Mouse (Mus musculus) olfactory bulb, adult 2 months (tissue): Measurements from ENCODE around the gene Lrrc8b. TPM values are rescaled to one million over a fixed set of nuclear protein-coding genes. Genes with fewer than 3 reads are reported as not detected.

Source experiments
- H3K27ac ChIP-seq: fragments of 200-500 bp; 2 replicates; pipeline ENCODE4 v1.5.1; 2012; ENCODE audit warnings: low read depth, low read length; ENCODE audit not compliant: insufficient read depth
- H3K4me1 ChIP-seq: fragments of 200-500 bp; 2 replicates; pipeline ENCODE4 v1.6.1; 2012; ENCODE audit warnings: low read length; ENCODE audit not compliant: control insufficient read depth, insufficient read depth
- H3K4me3 ChIP-seq: fragments of 200-500 bp; 2 replicates; pipeline ENCODE4 v1.5.1; 2012; ENCODE audit warnings: mild to moderate bottlenecking, low read depth, low read length, moderate library complexity; ENCODE audit not compliant: insufficient read depth
- CTCF ChIP-seq: fragments of 200-500 bp; IDR thresholded peaks from 2 replicates; pipeline ENCODE4 v1.5.1; 2012; ENCODE audit warnings: low read depth, mild to moderate bottlenecking, low read length, moderate library complexity; ENCODE audit not compliant: insufficient read depth
- POLR2A ChIP-seq: fragments of 200-500 bp; IDR thresholded peaks from 2 replicates; pipeline ENCODE4 v1.6.1; 2012; ENCODE audit warnings: mild to moderate bottlenecking, low read depth, low read length, moderate library complexity; ENCODE audit not compliant: insufficient read depth
- WGBS: fragments of 180-500 bp; shearing (Covaris S2); methylation state at CpG from one replicate; pipeline ENCODE4 v1.1.7; 2018; 5-methylcytosine and 5-hydroxymethylcytosine counted together
- polyA plus RNA-seq: library from polyadenylated mRNA; stranded (reverse); fragments of >200 nt; gene quantifications from 2 replicates; pipeline ENCODE4 v1.2.4, GENCODE M21; 2012; ENCODE audit warnings: low replicate concordance; ENCODE audit not compliant: missing spikeins, insufficient read depth, insufficient read length

Gene Lrrc8b
- polyA plus RNA-seq, 1 experiment = not detected

DNA sequence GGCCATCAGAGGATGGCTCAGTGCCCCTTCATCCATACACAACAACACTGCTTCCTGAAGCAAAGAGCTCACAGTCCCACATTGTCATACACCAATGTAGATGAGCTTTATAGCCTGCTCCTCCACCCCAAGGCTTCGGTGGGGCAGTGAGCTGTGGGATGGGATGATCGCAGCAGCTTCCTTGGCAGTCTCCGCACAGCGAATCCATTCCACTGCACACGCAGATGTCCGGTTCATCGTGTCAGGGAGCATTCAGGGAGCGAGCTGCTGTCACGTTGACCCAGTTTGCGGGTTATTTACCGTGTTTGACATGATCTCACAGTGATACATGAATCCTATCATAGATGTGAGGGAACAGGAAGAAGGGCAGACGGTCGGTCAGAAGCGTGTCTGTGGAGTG is 69.3 kb downstream of the Lrrc8b start:
- H3K27ac ChIP-seq = no peak overlapping the region
- TF ChIP-seq CTCF = no peak
- no peak for TF ChIP-seq POLR2A
- 79% methylated on average over 14 of the region's 14 CpGs for WGBS
- H3K4me1 ChIP-seq = peaks cover 13% of the 10 kb centered on the region
- H3K4me3 ChIP-seq = no peak overlapping the region

DNA sequence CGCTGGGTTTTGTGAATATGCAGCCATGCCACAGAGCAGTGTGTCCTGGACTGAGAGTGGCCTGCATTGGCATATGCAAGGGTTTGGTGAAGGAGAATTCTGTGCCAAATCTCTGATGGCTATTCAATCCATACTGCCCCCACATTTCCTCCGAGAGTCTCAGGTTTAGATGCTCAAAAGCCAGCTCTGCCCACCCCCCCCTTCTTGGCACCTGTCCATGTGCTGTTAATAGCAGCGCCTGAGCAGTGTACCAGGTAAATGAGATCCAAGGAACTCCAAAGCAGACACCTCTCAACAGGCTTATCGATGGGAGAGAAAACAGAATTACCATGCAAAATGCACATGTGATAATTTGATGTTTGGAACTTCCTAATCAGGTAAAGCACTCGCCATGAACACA is 74.6 kb downstream of the Lrrc8b start:
- Histone ChIP-seq H3K27ac (no peak overlapping the region), H3K4me3 (no peak overlapping the region), H3K4me1 (peaks cover 16% of the 10 kb centered on the region)
- TF ChIP-seq POLR2A = no peak
- TF ChIP-seq CTCF = no peak
- 76% methylated on average over 5 of the region's 5 CpGs for WGBS

DNA sequence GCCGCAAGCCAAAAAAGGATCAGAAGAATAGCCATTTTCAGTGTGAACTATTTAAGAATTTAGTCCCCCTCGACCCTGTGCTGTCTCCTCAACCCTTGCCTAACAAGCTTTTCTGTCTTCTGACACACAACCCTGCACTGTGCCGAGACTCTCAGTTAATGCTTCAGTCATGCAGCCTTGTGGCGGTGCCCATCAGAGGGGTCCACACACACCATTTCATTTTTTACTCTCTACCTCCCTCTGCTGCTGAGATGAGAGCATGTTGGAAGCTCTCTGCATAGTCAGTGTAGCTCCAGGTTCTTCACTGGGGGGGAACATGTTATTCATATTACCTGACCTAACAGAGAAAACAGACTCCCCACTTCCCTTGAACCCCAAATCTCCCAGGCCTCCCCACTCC is 75.8 kb downstream of the Lrrc8b start:
- Histone ChIP-seq H3K27ac (no peak overlapping the region), H3K4me3 (no peak overlapping the region), H3K4me1 (peaks cover 22% of the 10 kb centered on the region)
- 54% methylated on average over 4 of the region's 4 CpGs for whole genome bisulfite sequencing
- no peak for TF ChIP-seq POLR2A
- no peak for TF ChIP-seq CTCF

DNA sequence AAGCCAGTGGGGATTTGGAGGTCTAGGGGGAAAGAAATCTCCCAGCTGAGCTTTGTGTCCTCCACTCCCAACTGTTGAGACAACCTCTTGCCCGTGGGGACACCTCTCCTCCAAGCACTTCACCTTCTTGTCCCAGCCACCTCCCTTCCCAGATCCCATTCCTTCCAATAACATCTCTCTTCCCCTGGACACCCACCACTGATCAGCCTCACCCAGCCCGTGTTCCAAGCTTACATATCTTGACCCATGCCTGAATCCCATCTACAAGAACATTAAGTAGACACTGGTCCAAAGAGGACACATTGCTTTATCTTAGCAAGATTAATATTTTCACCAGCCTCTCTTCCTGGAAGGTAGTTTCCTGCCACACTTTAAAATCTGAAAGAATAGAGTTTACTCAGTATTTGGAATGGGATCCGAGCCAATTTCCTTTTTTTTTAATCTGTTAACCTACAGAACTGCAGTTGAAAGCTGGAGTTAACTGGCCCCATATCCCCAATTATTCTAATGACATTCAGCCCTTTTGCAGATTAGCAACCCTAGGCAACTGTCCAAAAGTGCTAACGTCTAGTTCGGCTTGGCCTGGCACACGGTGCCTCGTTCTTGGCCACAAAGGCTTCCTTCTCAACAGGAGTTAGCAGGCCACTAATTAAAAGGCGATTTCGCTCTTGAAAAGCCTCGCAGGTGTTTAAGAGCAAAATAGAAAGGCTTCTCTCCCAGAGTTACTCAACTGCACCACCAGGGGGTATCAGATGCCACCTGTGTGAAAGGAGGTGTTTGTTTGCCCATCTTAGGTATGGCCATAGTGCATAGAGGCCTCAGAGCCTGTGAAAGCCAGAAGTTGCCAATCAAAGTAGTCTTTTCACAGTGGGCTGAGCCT is 77.0 kb downstream of the Lrrc8b start:
- Histone ChIP-seq H3K4me3 (no peak overlapping the region), H3K4me1 (peaks cover 24% of the 10 kb centered on the region), H3K27ac (no peak overlapping the region)
- TF ChIP-seq POLR2A (no peak), CTCF (no peak)
- WGBS = 45% methylated on average over 10 of the region's 10 CpGs

DNA sequence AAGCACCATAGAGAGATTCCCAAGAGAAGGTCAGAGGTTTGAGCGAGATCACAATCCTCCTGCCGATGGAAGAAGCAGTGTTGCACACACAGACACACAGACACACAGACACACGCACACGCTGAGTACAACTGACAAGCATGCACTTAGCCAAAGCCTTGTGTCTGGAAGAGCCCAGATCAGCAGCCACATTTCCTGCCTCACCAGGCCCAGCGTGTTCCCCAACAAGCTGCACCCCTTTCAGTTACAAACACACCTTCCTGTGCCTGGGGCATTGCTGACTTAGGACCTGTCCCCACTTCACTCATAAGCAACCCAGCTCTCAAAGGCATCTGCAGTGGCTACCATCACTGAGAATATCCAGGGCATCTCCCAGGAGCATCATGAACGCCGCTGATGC is 77.8 kb downstream of the Lrrc8b start:
- Histone ChIP-seq H3K27ac (no peak overlapping the region), H3K4me3 (no peak overlapping the region), H3K4me1 (peaks cover 24% of the 10 kb centered on the region)
- WGBS = 77% methylated on average over 7 of the region's 7 CpGs
- TF ChIP-seq POLR2A (no peak), CTCF (no peak)

DNA sequence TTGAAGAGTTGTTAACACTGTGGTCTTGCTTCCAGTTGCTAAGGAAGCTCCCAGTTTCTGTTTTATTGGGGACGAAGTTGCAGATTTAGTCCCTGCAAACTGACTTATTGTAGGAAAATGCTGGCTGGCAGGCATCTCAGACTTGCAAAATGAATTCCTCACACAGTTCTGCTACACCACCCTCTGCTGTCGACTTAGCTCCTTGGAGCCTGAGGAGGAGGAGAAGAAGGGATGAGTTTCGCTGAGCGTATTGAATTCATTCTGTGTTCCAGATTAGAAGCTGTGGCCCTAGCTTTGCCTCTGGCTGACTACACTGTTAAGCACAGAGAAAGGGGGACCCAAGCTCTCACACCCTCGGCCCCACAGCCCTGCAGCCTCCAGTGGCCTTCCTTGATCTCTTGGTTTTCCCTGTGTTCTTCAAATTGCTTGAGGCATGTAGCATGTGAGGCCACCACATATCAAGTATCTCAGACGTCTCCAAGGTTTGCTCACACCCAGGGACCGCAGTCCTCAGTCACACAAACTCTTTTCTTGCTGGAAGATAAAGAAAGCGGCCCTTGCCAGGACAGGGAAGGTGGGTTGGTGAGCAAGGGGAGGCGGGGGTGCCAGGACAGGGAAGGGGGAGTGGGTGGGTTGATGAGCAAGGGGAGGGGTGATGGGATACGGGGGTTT is 78.8 kb downstream of the Lrrc8b start:
- TF ChIP-seq POLR2A = no peak
- TF ChIP-seq CTCF = no peak
- Histone ChIP-seq H3K4me3 (no peak overlapping the region), H3K27ac (no peak overlapping the region), H3K4me1 (peaks cover 24% of the 10 kb centered on the region)
- 36% methylated on average over 10 of the region's 10 CpGs for WGBS

DNA sequence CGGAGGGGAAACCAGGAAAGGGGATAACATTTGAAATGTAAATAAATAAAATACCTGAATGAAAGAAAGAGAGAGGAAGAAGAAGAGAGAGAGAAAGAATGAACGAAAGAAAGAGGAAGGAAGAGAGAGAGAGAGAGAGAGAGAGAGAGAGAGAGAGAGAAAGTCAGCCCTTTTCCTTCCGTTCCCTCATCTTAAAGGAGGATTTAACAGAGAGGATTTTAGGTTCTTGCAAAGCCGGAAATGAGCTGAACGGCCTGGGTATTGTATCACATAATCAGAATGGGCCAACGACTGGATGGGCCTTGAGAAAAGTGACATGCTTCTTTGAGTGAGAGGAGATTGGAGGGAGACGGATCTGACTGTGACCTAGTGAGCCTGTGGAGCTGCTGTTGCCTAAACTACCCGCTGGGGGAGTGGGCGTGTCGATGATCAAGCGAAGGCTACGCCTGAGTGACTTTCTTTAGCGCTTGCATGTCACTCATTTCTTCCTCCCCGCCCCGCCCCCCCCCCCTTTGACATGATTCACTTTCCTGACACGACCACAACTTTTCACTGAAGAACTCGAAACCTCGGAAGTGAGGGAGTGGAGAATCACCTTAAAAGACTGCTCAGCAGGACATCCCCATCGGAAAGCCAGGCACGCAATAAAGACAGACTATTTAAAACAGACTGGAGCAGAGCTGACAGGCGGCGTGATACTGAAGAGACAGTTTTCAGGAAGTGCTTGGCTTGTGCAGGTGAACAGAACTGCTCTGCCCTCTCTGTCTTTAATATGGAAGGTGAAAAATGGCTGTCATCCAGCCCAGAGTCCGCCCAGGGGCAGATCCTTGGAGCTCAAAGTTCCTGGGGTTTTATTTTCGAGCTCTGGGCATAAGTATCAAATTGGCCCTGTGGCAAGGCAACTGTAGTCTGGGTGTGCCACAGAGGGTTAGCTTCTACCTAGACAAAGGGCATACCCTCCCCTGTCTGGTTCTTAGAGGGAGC is 79.6 kb downstream of the Lrrc8b start:
- H3K4me1 ChIP-seq = peaks cover 24% of the 10 kb centered on the region
- no peak for TF ChIP-seq POLR2A
- TF ChIP-seq CTCF = no peak
- H3K27ac ChIP-seq = no peak overlapping the region
- 20% methylated on average over 24 of the region's 24 CpGs for WGBS
- H3K4me3 ChIP-seq = no peak overlapping the region

DNA sequence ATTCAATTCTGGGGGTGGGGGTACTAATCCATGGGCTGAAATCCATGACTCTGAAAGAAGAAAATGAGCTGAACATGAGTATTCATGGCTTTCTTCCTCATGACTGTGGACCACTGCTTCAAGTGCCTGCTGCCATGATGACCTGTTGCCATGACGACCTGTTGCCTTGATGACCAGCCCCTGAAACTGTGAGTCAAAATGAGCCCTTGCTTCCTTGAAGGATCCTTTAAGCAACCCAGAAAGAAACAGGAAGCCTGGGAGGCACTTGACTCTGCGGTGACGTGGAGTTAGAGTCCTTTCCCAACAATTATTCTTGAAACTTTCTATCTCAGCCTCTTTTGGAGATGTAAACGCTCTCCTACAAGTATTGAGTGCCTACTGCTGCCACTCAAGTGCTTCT is 80.6 kb downstream of the Lrrc8b start:
- Histone ChIP-seq H3K27ac (no peak overlapping the region), H3K4me1 (peaks cover 32% of the 10 kb centered on the region), H3K4me3 (no peak overlapping the region)
- 90% methylated on average over 4 of the region's 4 CpGs for WGBS
- TF ChIP-seq CTCF (no peak), POLR2A (no peak)
